Mouse (Mus musculus): Measurements from ENCODE around the gene Cacna1i.

Gene Cacna1i

GRCm38 (mm10) chr15:80271858-80272396, 15.1 kb upstream of the Cacna1i start:
- no peak for DNase-seq (ENCODE audit: inconsistent age in 2 of 2, low spot score in 1 of 2)

GRCm38 (mm10) chr15:80277107-80277506, 9.9 kb upstream of the Cacna1i start:
- no peak for DNase-seq (ENCODE audit: inconsistent age in 2 of 2, low spot score in 1 of 2)

GRCm38 (mm10) chr15:80277625-80278024, 9.4 kb upstream of the Cacna1i start:
- DNase-seq (ENCODE audit: inconsistent age in 2 of 2, low spot score in 1 of 2): peak; percentile 40 to 77

- peak in 1 of 2 experiments; percentile 20 for DNase-seq (ENCODE audit: inconsistent age in 2 of 2, low spot score in 1 of 2)
These were observed 8.8 kb upstream of the Cacna1i start for GRCm38 (mm10) chr15:80278121-80278759.

GRCm38 (mm10) chr15:80279053-80279452, 8.0 kb upstream of the Cacna1i start:
- DNase-seq (ENCODE audit: inconsistent age in 2 of 2, low spot score in 1 of 2): no peak

GRCm38 (mm10) chr15:80280646-80281045, 6.4 kb upstream of the Cacna1i start:
- DNase-seq (ENCODE audit: inconsistent age in 2 of 2, low spot score in 1 of 2): peak in 1 of 2 experiments; percentile 56

GRCm38 (mm10) chr15:80288036-80288435, 998 bp downstream of the Cacna1i start:
- peak in 1 of 2 experiments; percentile 43 for DNase-seq (ENCODE audit: inconsistent age in 2 of 2, low spot score in 1 of 2)

- DNase-seq (ENCODE audit: inconsistent age in 2 of 2, low spot score in 1 of 2): peak; percentile 61 to 89
These were observed 2.4 kb downstream of the Cacna1i start for GRCm38 (mm10) chr15:80289436-80289835.

DNA sequence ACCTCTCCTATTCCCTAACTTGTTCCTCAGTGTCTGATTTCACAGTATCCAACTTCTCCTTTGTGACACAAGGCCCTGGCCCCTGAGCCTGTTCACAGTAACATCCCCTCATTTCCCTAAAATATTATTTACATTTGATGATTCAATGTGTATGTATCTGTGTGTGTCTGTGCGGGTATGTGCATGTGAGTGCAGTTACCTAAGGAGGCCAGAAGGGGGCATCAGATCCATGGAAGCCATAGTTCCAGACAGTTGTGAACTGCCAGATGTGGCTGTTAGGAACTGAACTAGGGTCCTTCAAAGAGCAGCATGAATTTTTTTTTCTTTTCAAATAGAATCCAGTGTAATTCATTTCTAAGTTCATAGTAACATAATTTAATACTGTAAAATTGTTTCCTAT, 10.1 kb downstream of the Cacna1i start:
- DNase-seq (ENCODE audit: inconsistent age in 2 of 2, low spot score in 1 of 2): no peak

GRCm38 (mm10) chr15:80303779-80304178, 16.7 kb downstream of the Cacna1i start:
- DNase-seq (ENCODE audit: inconsistent age in 2 of 2, low spot score in 1 of 2): no peak

DNA sequence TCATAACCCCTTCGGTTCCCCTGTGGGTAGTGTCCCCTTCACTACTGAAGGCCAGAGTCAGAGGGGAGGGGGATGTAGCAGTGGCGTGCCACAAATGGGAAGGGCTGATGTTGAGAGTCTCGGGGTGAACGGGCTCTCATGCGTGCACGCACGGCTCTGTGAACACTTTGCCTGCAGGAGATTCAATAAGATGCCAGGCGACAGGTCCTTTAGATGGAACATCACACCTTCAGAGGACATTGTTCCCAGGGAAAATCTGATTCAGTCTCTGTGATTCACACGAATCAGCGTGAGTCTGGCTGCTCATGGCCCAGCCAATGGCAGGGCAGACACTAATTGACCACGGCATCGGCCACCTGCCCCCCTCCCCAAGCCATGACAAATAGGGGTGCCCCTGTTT, 17.1 kb downstream of the Cacna1i start:
- DNase-seq (ENCODE audit: inconsistent age in 2 of 2, low spot score in 1 of 2): no peak

DNA sequence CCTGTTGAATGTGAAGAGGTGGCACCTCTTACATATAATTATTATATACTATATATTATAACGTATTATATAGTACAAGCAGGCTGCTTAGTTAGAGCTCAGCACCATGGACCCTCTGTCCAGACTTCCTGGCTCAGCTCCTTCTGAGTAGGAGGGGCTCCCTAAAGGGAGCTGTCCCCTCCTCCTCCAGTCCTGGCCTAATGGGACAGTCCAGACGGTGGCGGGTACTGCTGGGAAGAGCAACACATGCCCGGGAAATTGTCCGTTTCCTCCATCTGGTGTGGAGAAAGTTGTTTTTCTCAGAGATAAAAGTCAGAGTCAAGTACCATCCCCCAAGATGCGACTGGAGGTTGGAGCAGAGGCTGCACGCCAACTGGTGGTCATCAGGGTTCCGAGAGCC, 19.1 kb downstream of the Cacna1i start:
- no peak for DNase-seq (ENCODE audit: inconsistent age in 2 of 2, low spot score in 1 of 2)

DNA sequence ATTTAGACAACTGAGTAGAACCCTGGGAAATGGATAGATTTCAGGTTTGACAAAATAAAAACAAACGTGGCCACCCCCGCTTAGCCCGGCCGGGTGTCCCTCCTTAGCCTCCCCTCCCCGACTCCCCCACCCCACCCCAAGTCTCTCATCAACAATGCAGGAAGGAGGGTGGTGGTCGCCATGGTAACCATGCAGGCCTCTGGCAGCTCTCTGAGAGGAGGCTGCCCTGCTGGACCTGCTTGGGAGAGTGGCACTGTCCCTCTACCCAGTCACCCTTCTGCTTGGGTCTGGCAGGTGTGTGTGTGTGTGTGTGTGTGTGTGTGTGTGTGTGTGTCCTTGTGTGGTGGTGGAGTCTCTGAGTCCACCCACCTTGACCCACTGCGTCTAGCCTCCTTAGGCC, 27.7 kb downstream of the Cacna1i start:
- no peak for DNase-seq (ENCODE audit: inconsistent age in 2 of 2, low spot score in 1 of 2)

- DNase-seq (ENCODE audit: inconsistent age in 2 of 2, low spot score in 1 of 2): peak; percentile 28 to 64
These were observed 30.1 kb downstream of the Cacna1i start for GRCm38 (mm10) chr15:80316966-80317634.

DNA sequence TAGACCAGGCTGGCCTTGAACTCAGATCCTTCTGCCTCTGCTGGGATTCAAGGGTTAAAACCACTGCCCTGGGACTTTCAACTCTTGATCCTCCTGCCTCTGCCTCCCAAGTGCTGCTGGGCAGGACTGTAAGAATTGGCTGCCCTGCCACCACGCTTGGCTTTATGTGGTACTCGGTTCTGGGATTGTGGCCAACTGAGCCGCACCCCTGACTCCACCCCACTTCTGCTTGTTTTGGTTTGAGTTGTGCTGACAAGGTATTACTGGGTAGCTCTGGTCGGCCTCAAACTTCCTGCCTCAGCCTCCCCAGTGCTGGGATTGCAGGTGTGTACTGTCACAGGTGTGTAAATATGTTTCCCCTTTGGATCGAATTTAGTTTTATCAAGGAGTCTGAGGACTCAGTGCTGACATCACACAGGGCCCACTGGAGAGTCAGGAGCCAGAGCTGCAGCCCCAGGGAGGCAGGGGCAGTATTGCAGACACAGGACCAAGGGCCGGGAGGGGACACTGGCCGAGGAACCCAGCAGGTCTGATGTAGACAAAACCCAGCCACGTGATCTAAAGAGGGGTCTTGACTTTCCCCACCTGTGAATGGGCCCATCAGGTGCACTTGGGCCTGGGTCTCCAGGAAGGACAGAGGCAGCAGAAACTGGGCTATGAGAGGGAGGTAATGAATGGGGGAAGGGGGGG, 30.9 kb downstream of the Cacna1i start:
- DNase-seq (ENCODE audit: inconsistent age in 2 of 2, low spot score in 1 of 2): peak in 1 of 2 experiments; percentile 40

DNA sequence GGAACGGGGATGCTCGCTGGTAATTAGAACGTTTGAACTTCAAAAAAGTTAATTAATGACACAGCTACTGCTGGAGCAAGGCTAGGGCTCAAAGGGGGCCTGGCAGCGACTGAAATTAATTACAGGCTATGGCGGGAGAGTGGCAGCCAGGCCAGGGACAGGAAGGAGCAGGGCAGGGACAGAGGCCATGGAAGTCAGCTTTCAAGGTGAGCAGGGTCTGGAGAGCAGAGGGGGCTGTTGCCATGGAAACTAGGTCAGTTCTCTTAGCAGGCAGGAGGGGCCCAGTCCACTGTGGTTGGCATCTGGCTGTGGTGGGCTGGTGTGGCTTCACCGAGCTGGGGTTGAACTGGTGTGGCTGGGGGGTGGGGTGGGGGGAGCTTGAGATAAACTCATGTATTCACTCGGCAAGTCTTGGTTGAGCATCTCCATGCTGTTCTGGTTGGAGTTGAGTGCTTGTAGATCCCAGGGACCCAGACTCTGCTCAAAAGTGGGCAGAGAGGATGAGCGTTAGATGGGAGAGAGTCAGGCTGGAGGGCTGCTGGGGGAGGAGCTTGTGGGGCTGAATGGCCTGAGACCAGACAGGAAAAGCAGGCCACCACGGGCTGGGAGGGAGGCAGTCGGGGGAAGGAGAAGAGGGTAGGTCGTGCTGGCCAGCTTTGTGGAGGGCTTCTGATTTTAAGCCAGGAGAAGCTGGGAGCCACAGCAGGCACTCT, 31.7 kb downstream of the Cacna1i start:
- peak in 1 of 2 experiments; percentile 35 for DNase-seq (ENCODE audit: inconsistent age in 2 of 2, low spot score in 1 of 2)

GRCm38 (mm10) chr15:80319315-80319714, 32.3 kb downstream of the Cacna1i start:
- peak in 1 of 2 experiments; percentile 49 for DNase-seq (ENCODE audit: inconsistent age in 2 of 2, low spot score in 1 of 2)

DNA sequence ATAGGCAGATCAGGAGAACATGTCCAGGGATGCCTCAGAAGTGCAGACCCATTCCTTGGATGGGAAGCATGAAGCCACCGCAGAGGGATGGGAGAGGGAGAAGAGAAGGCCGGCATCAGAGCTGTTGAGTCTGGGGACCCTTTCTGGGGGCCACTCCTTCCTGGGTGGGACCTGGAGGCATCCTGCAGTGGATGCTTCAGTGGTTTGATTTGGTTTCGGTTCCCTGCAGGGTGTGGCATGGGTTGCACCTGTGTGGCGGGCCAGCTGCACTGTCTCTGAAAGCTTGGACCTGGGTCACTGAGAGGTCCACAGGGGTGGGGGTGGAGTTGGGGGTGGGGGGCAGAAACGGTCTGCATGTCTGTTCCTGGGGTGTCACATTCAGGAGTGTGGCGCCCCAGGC, 32.9 kb downstream of the Cacna1i start:
- no peak for DNase-seq (ENCODE audit: inconsistent age in 2 of 2, low spot score in 1 of 2)

- no peak for DNase-seq (ENCODE audit: inconsistent age in 2 of 2, low spot score in 1 of 2)
These were observed 38.2 kb downstream of the Cacna1i start for GRCm38 (mm10) chr15:80325207-80325606.

DNA sequence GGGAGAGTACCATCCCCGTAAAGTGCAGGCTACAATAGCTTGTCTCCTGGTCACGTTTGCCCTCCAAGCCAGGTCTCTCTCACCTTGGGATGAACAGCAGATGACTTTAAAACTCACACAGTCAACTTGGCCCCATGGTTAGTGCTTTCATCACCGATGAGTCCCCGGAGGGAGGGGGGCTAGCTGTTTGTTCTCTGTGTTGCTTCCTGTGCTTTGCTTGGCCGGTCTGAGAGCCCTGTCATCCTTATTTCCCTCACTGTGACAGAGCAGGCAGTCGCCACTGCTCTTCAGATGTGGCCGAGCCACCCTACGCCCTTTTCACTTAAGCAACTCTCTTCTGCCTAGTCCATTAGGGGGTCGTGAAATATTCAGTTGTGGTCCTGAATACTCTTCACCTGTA, 38.7 kb downstream of the Cacna1i start:
- DNase-seq (ENCODE audit: inconsistent age in 2 of 2, low spot score in 1 of 2): no peak

GRCm38 (mm10) chr15:80326947-80327346, 39.9 kb downstream of the Cacna1i start:
- no peak for DNase-seq (ENCODE audit: inconsistent age in 2 of 2, low spot score in 1 of 2)
